Mouse (Mus musculus): ENCODE results near the gene Rprd1b.

Rprd1b gene

DNA sequence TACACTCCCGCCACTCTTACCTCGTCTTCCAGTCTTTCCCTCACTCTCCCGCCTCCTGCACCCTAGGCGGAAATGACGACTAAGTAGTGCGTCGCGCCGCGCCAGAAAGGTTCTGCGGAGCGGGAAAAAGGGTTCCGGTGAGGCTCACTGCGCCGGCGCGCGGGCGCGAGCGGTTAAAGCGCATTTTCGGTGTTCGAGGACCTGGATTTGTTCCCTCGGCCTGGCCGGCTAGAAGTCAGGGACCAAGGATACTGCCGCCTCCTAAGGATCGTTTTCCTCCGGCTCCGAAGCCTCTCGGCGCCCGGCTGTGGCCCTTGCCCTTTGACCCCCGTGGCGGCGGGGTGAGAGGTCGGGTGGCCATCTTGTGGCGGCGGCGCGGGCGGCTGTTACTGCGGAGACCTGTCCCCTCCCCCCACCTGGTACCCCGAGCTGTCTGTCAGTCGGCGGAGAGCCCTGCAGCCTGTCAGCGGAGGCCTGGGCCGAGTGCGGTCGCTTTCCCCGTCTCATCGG is at the start of gene Rprd1b, which contains the start of gene Tti1:
Rprd1b (plus strand) TSS at position 144 of the 510 bp plus-strand sequence.
Tti1 (minus strand) TSS at position 80 of the 510 bp plus-strand sequence.
- DNase-seq (ENCODE audit: inconsistent ontology term): peak; percentile 94

DNA sequence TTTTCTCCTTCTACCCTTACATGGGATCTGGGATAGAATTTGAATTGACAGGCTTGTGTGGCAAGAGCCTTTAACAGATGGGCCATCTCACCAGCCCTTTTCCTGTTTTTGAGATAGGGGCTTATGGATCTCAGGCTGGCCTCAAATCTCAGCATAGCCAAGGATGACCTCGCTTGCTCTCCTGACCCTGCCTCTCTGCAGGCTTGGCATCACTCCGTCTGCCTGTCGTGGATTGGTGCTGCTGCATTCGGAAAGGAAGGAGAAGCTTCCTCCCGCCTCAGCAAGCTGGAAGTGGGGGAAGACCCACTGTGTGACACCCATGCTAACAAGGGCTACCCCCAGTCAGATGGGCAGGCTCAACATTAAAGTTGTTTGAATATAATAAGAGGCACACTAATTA is 49.1 kb upstream of the Rprd1b start:
- no peak for DNase-seq (ENCODE audit: inconsistent ontology term)

DNA sequence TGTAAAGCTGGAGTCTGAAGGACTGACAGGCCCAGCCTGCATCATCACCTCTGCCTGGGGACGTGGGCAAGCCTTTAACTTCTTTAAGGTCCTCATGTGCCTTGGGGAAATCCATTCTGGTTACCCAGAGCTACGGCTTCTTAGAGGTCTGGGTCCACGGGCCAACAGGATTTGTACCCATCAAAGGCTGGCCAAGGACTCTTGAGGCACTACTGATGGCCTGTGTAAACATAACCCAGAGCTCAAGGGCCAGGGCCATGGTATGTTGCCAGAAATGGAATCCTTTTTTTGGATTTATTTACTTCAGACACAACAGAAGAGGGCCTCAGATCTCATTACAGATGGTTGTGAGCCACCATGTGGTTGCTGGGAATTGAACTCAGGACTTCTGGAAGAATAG is 45.6 kb upstream of the Rprd1b start:
- DNase-seq (ENCODE audit: inconsistent ontology term): no peak

DNA sequence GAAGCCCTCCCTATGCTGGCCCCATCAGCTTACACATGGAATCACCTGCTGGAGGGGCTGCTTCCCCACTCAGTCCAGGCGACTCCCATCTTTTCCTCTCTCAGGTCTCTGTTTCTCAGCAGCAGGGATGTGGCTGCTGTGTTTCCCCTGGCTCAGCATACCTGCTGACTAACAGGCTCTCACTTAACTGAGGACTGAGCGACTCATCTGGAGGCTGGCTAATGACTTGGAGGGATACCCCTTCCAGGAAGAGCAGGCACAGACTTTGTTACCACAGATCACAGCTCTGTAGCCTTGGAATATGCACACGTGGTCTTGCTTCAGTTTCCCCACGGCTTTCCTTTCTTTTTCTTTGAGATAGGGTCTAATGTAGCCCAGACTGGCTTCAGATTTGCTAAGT is 45.0 kb upstream of the Rprd1b start:
- no peak for DNase-seq (ENCODE audit: inconsistent ontology term)

DNA sequence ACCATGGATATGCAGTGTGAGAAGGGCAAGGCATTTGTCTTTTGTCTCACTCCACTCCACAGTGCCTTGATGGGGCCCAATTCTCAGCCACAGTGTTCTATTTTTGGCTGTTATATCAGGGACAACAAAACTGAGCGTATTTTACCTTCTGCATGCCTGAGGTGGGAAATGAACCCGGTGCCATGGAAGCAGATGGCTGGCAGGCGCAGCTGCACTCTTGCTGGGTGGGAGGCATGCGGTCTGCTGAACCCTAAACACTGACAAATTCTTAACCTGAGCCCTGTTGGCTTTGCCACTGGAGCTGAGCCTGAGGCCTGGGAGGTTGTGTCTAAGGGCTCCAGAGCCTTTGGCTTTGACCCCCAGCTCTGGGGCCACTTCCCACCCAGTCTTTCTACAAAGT is 42.7 kb upstream of the Rprd1b start:
- no peak for DNase-seq (ENCODE audit: inconsistent ontology term)

DNA sequence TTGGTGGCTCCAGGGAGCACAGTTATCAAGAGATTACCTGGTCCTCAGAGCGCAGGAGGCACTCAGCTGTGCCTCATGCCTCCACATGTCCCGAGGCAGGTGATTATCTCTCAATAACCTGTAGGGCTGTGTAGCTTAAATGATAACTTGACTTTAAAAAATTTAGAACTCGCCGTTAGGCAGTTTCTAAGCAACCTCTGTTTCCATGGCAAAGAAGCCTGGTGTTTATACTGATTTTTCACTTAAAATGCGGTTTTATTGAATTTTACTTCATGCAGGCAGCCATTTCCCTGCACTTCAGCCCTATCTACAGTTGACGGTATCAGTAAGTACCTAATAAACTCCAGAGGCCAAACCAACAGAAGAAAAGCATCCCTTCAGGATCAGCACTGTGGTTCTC is 42.1 kb upstream of the Rprd1b start:
- DNase-seq (ENCODE audit: inconsistent ontology term): no peak

DNA sequence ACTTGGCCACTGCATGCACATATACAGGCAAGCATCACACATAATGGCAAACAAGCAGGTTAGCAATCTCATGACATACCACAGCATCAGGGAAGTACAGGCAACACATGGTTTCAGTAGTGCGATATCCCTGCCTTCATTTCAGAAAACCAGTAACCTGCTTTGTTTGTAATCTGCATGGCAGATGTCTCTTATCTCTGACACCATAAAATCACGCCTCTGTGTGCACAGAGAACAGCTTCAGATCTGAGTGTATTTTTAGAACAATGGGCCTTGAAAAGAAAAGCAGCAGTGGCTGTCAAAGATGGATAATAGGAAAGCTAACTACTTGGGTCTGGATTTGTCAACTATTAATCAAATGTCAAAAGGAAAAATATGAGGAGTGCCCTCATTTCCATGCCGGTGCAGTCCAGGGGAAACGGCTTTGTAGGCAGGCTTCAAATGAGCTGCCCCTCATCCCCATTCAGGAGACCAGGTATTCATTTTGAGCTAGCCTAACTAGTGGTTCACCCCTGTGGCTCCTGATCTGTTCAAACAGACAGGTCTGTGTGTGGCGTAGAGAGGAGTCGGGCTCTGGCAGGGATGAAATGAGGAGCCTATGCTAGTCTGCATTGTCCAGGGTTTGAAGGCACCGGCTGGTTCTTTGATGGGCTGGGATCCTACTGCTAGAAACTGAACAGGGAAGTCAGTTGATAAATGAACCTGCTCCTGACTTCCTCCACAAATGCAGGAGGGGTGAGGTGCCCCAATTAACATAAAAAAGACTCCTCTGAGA is 39.7 kb upstream of the Rprd1b start:
- no peak for DNase-seq (ENCODE audit: inconsistent ontology term)

DNA sequence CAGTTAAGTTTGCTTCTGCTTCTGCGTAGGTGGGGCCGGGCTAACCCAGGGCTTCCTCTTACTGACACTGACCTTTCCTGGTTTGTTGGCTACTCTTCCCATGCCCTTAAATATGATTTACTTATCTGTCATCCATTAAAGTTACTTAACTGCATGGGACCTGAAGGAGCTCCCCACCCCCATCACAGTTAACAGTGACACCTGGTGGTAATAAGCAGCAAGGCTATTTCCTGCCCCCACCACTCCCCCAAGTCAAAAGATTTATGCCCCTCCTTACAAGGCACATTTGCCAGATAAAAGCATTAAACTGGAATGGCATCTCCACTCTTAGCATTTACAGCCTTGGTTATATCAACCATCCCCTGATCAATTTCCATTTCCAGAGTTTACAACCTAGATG is 38.4 kb upstream of the Rprd1b start:
- peak; percentile 11 for DNase-seq (ENCODE audit: inconsistent ontology term)

DNA sequence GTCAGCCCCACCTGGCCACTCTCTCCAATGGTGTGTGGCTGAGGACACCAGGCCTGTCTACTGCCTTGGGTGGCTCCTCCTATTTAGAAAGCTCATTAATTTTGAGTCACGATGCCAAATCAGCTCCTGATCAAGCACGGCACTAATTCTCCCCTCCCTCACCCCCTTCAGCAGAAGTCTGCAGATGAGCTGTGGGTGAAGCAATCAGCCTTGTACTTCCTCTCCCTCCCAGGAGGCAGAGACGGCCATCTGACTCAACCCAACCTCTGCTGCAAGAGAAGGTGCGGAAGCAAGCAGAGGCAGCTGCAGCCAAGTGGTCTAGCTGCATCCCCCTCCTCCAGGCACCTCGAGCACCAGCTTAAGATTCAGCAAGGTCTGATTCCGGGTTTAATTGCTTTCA is 37.3 kb upstream of the Rprd1b start:
- DNase-seq (ENCODE audit: inconsistent ontology term): no peak

DNA sequence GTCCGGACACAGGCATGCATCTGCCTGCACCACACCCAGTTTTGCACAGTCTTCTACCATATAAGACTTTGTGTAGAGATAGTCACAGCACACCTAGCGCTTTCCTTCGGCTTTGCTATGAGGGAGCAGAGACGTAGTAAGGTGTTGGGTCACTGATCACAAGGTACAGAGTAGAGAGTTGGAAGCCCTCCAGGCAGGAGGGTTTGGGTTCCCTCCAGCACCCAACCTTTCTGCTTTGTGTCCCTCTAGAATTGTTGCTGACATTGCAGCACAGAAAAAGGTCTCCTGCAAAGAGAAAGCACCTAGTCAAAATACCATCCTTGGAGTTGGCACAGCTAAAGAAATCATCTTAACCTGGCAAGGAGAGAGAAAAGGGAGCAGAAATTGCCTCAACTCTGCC is 35.8 kb upstream of the Rprd1b start:
- no peak for DNase-seq (ENCODE audit: inconsistent ontology term)

DNA sequence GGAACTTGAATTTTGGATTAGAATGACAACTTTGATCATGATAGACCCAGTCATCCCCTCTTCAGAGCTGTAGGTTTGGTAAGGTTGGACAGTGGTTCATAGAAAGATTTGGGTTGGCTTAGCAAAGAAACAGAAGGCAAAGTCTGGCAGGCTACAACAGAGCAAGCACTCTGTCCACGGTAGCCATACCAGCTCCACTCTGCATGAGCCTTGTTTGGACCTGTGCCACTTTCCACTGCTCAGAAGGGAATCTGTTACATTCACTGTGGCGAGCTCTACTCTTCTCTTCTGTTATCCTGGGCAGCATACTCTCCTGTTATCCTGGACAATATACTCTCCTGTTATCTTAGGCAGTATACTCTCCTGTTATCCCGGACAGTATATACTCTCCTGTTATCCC is 29.5 kb upstream of the Rprd1b start:
- DNase-seq (ENCODE audit: inconsistent ontology term): no peak

DNA sequence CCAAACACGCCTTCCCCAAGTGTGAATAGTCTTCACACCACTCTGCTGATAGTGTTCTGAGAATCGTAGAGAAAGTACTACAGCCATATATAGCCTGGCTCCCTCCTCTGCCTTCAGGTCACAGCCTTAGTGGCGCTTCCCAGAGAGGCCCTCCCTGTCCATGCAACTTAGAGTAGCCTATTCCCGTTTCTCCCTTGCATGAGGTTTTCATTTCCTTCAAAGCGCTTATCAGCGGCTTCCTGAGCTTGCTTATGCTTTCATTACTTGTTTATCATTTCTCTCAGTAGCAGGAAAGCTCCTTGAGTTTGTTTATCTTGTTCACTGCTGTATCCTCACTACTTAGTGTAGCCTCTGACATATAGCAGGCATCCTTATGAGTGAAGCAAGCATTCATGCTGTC is 23.7 kb upstream of the Rprd1b start:
- DNase-seq (ENCODE audit: inconsistent ontology term): no peak

DNA sequence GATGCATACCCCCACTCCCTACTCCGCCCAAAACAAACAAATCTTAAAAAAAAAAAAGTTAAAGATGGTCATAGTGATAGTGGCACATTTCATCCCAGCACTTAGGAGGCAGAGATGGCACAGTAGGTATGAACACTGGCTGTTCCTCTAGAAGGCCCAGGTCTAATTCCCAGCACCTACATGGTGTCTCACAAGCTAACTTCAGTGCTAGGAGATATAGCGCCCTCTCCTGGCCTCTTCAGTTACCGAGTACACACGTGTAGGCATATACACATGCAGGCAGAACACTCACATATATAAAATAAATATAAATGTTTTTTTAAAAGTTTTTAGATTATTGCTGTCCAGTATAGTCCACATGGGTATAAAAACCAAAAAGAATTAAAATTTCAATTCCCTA is 22.7 kb upstream of the Rprd1b start:
- no peak for DNase-seq (ENCODE audit: inconsistent ontology term)

DNA sequence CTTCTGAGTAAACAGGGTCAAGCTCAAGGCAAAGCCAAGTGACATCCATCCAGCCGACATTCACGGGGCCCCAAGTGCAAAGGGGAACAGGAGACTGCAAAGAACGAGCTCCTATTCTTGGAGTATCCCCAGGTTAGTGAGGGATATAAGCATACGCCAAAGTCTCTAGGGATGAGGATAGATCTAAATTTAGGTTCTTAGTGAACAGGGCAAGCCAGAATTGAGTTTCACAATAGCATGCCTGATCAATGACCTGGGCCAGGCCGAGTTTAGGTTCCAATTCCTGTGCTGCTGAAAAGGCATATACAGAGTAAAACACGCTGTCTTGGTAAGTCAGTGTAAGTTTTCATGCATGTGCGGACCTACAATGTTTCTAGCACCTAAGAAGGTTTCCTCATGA is 18.9 kb upstream of the Rprd1b start:
- DNase-seq (ENCODE audit: inconsistent ontology term): no peak

DNA sequence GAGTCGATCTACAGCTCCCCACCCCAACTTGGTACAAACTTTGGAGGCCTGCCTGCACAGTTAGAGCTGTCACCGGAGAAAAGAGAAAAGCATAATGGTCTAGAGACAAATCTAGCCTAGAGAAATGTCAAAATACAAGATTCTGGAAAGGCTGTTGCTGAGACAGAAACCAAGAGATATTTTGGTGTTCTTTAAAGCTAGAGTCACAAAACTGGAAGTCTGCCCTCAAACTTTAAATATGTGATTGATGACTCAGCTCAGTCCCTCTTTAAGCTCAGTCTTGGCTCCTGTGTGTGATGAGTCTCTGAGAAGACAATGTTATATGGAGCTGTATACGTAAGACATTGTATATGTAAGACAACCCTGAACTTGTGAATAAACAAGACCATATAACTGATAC is 15.7 kb upstream of the Rprd1b start:
- DNase-seq (ENCODE audit: inconsistent ontology term): no peak

DNA sequence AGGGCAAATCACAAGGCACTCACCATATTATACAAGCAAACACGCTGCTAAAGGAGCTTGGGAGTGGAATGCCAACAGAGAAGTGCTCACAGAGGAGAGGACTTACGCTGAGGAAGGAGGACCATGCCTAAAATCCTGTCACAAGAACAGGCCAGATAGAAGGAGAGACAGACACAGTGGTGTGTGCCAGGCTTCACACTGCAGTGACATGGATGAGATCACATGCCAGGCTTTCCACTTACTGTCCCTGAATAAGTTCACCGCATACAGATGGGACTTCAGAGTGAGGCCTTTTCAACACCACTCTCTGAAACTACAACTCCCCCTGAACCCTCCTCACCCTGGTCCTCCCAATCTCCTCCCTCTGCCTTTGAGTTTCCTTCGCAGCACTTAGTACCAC is 11.0 kb upstream of the Rprd1b start:
- no peak for DNase-seq (ENCODE audit: inconsistent ontology term)

DNA sequence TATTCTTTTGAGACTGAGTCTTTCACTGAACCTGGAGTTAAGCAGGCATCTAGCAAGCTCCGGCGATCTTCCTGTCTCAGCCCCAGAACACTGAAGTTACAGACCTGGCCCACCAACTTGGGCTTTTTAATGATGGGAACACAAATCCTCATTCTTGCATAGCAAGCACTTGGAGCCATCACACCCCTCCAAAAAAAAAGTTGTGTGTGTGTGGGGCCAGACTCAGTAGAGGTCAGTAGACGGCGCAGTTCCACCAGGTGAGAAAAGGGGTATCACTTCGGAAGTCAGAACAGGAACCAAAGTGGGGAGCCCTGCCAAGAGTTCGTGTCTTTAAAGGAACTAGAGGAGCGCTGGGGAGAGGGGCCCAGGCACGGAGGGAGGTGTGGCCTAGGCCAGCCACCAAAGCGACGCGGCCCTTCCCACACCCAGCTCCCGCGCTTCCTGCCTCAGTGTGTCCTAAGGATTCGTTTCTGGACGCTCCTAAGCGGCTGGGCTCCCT is 393 bp upstream of the Rprd1b start:
- DNase-seq (ENCODE audit: inconsistent ontology term): no peak

DNA sequence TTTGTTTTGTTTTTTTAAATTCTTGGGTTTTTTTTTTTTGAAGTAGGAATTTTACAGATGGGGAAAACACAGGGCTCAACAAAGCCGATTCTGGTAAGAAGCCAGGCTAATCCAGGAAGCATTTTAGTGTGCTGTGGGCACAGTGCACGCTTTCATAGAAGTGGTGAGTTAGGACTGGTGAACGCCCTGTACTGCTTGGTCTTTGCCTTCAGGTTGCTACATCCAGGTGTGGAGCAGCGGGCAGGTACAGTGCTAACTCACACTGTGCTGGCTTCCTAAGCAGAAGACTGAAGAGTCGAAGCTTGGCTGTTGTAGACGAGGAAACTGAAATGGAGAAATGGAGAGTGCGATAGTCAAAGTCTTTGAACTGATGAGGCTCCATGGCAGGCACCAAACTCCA is 1.7 kb downstream of the Rprd1b start:
- no peak for DNase-seq (ENCODE audit: inconsistent ontology term)

DNA sequence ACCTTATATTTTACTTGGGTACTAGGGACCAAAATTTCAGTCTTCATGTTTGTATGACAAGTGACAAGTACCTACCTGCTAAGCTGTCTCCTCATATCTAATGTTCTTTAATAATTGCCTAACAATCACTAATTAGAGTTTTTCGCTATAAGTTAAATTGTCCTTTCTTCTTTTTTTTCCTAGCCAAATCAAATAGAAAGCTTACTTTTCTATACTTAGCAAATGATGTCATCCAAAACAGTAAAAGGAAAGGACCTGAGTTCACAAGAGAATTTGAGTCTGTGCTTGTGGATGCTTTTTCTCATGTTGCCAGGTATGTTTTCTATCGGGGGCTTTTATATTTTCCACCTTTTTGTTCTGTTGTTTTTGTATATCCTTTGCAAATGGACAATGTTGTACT is 7.5 kb downstream of the Rprd1b start:
- DNase-seq (ENCODE audit: inconsistent ontology term): no peak

DNA sequence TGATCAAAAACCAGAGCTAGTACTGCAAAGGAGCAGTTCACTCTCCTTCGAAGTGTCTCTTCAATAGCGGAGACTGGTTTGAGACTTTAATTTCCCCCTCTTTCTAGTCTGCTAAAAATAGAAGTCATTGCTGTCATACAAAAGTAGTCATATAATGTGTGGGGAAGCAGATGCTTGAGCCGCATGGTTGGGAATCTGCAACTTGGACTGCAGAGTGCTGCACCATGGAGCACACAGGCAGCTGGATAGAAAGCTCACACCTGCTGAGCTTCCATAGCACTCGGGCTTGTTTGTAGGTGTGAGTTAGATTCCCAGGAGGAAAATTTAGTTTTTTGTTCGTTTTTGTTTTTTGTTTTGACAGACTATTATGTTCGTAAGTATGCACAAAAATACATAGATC is 8.1 kb downstream of the Rprd1b start:
- DNase-seq (ENCODE audit: inconsistent ontology term): no peak

DNA sequence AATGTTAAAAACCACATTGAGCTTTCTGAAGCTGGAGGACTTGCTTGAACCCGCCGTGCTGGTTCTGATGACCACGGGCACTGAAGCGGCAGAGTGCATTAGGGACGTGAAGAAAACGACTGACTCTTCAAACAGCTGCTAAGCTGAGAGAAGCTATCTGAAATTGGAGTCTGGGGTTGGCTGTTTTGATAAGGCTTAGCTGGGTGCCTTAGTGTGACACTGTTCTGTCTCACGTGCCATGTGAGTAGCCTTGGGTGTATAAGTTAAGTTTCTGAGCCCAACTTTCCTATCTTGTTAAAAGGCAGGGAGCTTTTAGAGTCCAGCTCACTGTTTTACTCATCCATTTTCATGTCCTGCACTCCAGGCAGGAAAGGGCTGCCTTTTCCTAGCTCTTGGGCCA is 8.7 kb downstream of the Rprd1b start:
- no peak for DNase-seq (ENCODE audit: inconsistent ontology term)

DNA sequence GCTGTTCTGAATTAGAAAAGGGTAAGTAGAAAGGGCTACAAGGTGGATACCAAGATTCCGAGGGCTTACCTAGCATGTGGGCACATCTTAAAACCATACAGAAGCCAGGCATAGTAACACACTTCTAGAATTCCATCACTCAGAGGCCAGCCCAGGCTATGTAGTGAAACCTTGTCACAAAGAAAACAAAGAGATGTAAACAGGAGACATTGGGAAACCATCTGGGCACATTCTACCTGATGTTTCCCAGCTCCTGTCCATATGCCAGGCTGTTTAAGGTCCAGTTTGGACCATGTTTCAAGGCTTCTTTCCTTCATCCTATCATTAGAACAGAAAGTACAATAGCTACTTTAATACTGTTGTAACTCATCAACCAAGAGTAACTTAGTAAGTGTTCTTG is 9.3 kb downstream of the Rprd1b start:
- DNase-seq (ENCODE audit: inconsistent ontology term): no peak

DNA sequence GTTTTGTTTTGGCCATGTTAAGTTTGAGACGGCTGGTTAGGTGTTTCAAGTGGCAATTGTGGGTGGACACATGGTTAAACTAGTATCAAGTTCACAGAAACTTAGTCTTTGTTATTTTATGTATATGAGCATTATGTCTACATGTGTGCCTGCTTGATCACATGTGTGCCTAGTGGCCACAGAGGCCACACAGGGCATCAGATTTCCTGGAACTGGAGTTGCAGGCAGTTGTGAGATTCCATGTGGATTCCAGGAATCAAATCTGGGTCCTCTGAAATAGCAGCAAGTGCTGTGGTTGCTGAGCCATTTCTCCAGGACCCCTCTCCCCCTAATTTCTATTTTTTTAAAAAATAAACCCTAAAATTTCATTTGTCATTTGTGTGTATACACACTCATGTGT is 11.4 kb downstream of the Rprd1b start:
- no peak for DNase-seq (ENCODE audit: inconsistent ontology term)

DNA sequence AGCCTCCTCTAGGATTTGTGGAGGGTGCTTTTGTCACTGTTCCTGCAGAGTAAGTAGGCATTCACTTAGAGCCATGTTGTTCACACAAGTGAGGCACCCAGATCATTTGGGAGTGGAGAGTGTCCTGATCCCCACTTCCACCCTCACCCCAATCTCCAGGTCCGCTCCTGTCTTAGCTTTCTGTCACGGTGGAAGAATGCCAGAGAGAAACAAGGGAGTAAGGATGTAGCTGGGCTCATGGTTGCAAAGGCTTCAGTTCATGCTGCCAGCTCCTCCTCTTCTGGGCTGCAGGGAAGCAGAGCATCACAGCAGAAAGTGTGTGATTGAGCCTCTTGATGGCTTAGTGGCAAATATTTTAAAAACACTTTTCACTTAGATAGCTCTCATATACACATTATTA is 12.1 kb downstream of the Rprd1b start:
- DNase-seq (ENCODE audit: inconsistent ontology term): no peak

All from Muller cell, postnatal 12 days (primary cell).